Mouse (Mus musculus) thymus, postnatal 10 days (tissue): ENCODE measurements at regions not wholly inside any gene's neighbourhood (a gene's known extent, or its start where the extent isn't known, plus 50 kb on each side); places are given as distances from the start of the nearest gene placed in this dataset.

Experiments
- DNase-seq, 2 experiments: peaks; one replicate each; pipeline ENCODE4 v3.0.0; 2021; ENCODE audit warnings: low spot score in 2 of 2

GRCm38 (mm10) chr16:5306588-5307248 is 50.9 kb upstream of the Eef2kmt start:
- DNase-seq = peak; percentile 67 to 89
